Mouse (Mus musculus) liver, embryonic 14.5 days (tissue): ENCODE results near the gene Tns1.

ENCODE experiments used
- CTCF ChIP-seq: IDR thresholded peaks from 2 replicates; pipeline ENCODE4 v1.5.1; 2016; ENCODE audit warnings: antibody characterized with exemption, low read depth, control low read depth
- EP300 ChIP-seq: IDR thresholded peaks from 2 replicates; pipeline ENCODE4 v1.6.1; 2016; ENCODE audit warnings: antibody characterized with exemption, low read depth

- TF ChIP-seq EP300: no peak
- TF ChIP-seq CTCF: no peak
Measured at GRCm38 (mm10) chr1:73903035-73903434, 221.2 kb downstream of the Tns1 start.
